Mouse (Mus musculus) neural tube, embryonic 11.5 days (tissue): Measurements from ENCODE around the gene Capn13. TPM values are rescaled to one million over a fixed set of nuclear protein-coding genes. Genes with fewer than 3 reads are reported as not detected.

Experiments
- ATAC-seq: fragments of 200-750 bp; cut with Nextera tagmentation; 2 replicates; pipeline ENCODE4 v1.8.0; 2017; ENCODE audit warnings: moderate number of reproducible peaks, mild to moderate bottlenecking, moderate TSS enrichment, moderate library complexity; ENCODE audit not compliant: insufficient read depth, low FRiP score, low TSS enrichment
- DNase-seq: peaks from one replicate; pipeline ENCODE4 v3.0.0-alpha.2; 2015; ENCODE audit warnings: low spot score
- H3K27ac ChIP-seq: fragments of 300-500 bp; sonication (generic); 2 replicates; pipeline ENCODE4 v1.5.1; 2014; ENCODE audit warnings: low read depth, mild to moderate bottlenecking, low read length
- H3K27me3 ChIP-seq: fragments of 300-500 bp; sonication (generic); 2 replicates; pipeline ENCODE4 v1.6.1; 2014; ENCODE audit warnings: mild to moderate bottlenecking, low read length, mixed read lengths; ENCODE audit not compliant: control insufficient read depth, insufficient read depth
- H3K36me3 ChIP-seq: fragments of 300-500 bp; sonication (generic); 2 replicates; pipeline ENCODE4 v1.6.1; 2014; ENCODE audit warnings: mild to moderate bottlenecking, low read length, moderate library complexity, mixed read lengths; ENCODE audit not compliant: control insufficient read depth, insufficient read depth
- H3K4me1 ChIP-seq: fragments of 300-500 bp; sonication (generic); 2 replicates; pipeline ENCODE4 v1.6.1; 2014; ENCODE audit warnings: low read length, mixed read lengths; ENCODE audit not compliant: control insufficient read depth, insufficient read depth
- H3K4me2 ChIP-seq: fragments of 300-500 bp; sonication (generic); 2 replicates; pipeline ENCODE4 v1.6.1; 2014; ENCODE audit warnings: low read depth, mild to moderate bottlenecking, moderate library complexity
- H3K4me3 ChIP-seq: fragments of 300-500 bp; sonication (generic); 2 replicates; pipeline ENCODE4 v1.5.1; 2014; ENCODE audit warnings: low read depth, low read length
- H3K9ac ChIP-seq: fragments of 300-500 bp; sonication (generic); 2 replicates; pipeline ENCODE4 v1.6.1; 2014; ENCODE audit warnings: mild to moderate bottlenecking, low read length
- H3K9me3 ChIP-seq: fragments of 300-500 bp; sonication (generic); 2 replicates; pipeline ENCODE4 v1.6.1; 2016; ENCODE audit warnings: low read length; ENCODE audit not compliant: control insufficient read depth
- WGBS: fragments of 180-500 bp; shearing (Covaris S2); extraction: QIAGEN DNeasy Blood & Tissue Kit; methylation state at CpG from one replicate; pipeline ENCODE4 v1.1.7; 2014; 5-methylcytosine and 5-hydroxymethylcytosine counted together
- polyA plus RNA-seq: library from polyadenylated mRNA; unstranded; fragments of >200 nt; fragmentation: Nextera tagmentation; extraction: Ambion mirVana; gene quantifications from 2 replicates; pipeline ENCODE4 v1.2.1, GENCODE M21; 2014

Gene Capn13
- polyA plus RNA-seq = 0.15 and 0.18 TPM in 2 replicates

DNA sequence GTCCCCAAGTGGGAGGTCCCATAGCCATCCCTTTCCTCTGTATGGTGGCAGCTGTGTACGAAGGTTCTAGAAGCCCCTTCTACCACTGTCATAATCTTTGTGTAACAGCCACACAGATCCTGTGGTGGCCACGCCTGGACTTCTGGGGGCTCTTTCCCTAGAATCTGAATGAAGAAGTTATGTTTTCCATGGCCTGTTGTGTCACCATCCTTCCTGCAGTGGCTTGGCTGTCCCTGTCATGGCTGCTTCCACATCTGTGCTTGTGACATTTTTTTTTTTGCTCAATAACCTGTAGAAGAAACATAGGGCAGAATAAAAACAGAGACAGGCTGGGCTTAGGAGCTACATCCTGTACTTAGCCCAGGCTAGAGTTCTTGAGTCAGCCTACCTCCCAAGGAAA is at the start of gene Capn13:
TSS of gene Capn13 (minus strand) at position 5 of the 400 bp plus-strand sequence.
- H3K27me3 ChIP-seq = no peaks in the 10 kb centered on the region
- no peak within 1 kb of the TSS for H3K4me2 ChIP-seq
- H3K4me1 ChIP-seq = no peaks in the 10 kb centered on the region
- H3K27ac ChIP-seq = no peak within 1 kb of the TSS
- no peak within 1 kb of the TSS for H3K9ac ChIP-seq
- WGBS = 79% methylated on average over 2 of the region's 2 CpGs
- H3K36me3 ChIP-seq = no peaks in the 10 kb centered on the region; the same call in 1 of the 2 replicates
- no peak for ATAC-seq
- H3K9me3 ChIP-seq = no peaks in the 10 kb centered on the region
- no peak for DNase-seq
- H3K4me3 ChIP-seq = no peak within 1 kb of the TSS

DNA sequence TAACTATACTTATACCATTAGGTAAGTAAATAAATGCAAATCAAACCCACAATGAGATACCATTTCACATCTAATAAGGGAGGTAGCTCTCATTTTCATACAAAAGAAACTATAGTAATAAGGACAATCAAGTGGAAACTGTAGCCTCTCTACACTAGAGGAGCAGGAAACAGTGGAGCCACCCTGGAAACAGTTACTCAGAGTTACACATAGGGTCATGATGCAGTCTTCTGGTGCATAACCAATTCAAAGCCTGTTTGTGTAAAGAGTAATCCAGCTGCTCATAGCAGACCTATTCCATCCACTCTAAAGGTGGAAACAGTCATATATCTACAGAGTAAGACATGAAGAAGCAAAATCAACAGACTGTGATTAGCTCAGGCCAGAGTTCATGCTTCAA is 48.4 kb upstream of the Capn13 start:
- ATAC-seq (no peak), DNase-seq (no peak)
- H3K4me2 ChIP-seq = no peak overlapping the region
- H3K9ac ChIP-seq = no peak overlapping the region
- no peak overlapping the region for H3K4me3 ChIP-seq
- no peaks in the 10 kb centered on the region for H3K27me3 ChIP-seq
- no peaks in the 10 kb centered on the region for H3K4me1 ChIP-seq
- H3K36me3 ChIP-seq = no peaks in the 10 kb centered on the region
- no peak overlapping the region for H3K27ac ChIP-seq
- H3K9me3 ChIP-seq = no peaks in the 10 kb centered on the region

DNA sequence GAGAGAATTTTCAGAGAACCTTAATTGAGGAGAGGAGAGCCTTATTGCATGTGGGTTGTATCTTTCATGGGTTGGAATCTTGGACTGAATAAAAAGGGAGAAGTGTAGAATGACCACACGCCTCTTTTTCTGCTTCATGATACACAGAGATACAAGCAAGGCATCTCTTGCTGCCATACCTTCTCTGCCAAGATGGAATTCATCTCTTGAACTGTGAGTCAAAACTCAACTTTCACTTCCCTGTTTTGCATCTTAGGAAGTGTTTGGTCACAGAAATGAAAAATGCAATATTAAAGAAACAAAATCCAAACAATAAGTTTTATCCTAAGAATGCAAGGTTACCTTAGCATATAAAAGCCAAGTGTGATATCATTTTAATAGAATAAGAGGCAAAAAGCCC is 40.1 kb upstream of the Capn13 start:
- Histone ChIP-seq H3K27me3 (no peaks in the 10 kb centered on the region), H3K4me2 (no peak overlapping the region), H3K4me1 (no peaks in the 10 kb centered on the region), H3K36me3 (no peaks in the 10 kb centered on the region), H3K9ac (no peak overlapping the region), H3K27ac (no peak overlapping the region), H3K4me3 (no peak overlapping the region), H3K9me3 (no peaks in the 10 kb centered on the region)
- DNase-seq (no peak), ATAC-seq (no peak)
- WGBS = 86% methylated on average over 1 of the region's 1 CpGs

DNA sequence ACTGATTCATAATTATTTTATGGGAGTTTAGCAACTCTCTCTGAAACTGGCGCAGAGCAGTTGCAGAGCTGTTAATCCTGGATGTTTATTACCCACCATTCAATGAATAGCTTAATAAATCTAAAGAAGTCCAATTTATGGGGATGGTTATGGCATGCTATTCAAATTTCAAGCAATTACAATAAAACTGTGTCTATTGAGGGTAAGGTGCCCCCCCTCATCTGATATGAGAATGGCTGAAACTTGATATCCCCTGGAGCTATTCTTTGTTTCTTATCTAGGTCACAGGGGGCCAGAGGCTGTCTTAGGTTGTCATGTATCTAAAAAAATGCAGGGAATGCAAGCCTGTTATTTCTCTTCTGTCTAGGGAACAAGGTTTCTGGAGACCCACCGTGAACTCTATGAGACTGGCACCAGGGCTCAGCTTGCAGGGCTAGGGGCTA is 31.9 kb upstream of the Capn13 start:
- DNase-seq (no peak), ATAC-seq (no peak)

DNA sequence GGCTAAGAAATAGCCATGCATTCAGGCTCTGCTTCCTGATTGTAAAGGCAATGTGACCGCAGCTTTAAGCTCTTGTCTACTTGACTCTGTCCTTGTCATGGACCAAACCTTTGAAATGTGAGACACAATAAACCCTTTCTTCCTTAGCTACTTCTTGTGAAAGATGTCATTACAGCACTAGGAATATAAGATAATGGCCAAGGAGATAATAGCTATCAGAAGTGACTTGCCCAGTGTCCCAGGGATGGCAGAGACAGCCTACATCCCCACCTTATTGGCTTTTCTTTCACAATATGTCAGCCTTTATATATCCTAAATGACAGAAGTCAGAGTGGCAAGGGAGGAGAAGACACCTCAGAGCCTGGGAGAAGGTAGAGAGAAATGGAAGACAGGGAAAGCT is 31.4 kb upstream of the Capn13 start:
- no peaks in the 10 kb centered on the region for H3K27me3 ChIP-seq
- no peak for DNase-seq
- no peak for ATAC-seq
- no peaks in the 10 kb centered on the region for H3K4me1 ChIP-seq
- no peak overlapping the region for H3K27ac ChIP-seq
- no peak overlapping the region for H3K4me3 ChIP-seq
- no peaks in the 10 kb centered on the region for H3K9me3 ChIP-seq
- no peaks in the 10 kb centered on the region for H3K36me3 ChIP-seq
- H3K9ac ChIP-seq = no peak overlapping the region
- WGBS = 72% methylated on average over 1 of the region's 1 CpGs
- H3K4me2 ChIP-seq = no peak overlapping the region

More for the DNA sequence above, 31.9 kb upstream of the Capn13 start:
- Histone ChIP-seq H3K9me3 (no peaks in the 10 kb centered on the region), H3K4me3 (no peak overlapping the region), H3K4me1 (no peaks in the 10 kb centered on the region), H3K9ac (no peak overlapping the region), H3K27ac (no peak overlapping the region), H3K36me3 (no peaks in the 10 kb centered on the region), H3K27me3 (no peaks in the 10 kb centered on the region), H3K4me2 (no peak overlapping the region)
- WGBS = 25% methylated on average over 2 of the region's 2 CpGs

DNA sequence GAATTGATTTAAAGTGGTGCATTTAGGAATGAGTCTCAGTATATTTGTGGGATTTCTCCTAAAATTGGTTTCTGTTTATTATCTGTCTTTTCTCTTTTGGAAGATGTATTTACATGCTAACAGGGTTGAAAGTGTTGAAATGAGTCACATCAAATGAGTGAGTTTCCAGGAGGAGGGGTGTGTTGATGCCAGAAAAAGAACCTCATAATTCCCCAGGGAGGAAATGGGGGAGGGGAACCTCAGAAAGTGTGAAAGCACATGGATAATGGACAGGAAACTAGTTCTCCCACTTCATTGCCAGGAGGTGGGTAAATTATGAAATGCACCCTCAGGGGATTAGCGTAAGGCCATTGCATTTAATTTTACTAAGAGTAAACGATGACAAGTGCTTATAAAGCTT is 16.7 kb upstream of the Capn13 start:
- Histone ChIP-seq H3K36me3 (no peaks in the 10 kb centered on the region), H3K27me3 (no peaks in the 10 kb centered on the region), H3K27ac (no peak overlapping the region), H3K4me2 (no peak overlapping the region), H3K4me1 (peaks cover 4% of the 10 kb centered on the region; the same call in 1 of the 2 replicates), H3K9ac (no peak overlapping the region), H3K4me3 (no peak overlapping the region), H3K9me3 (no peaks in the 10 kb centered on the region)
- ATAC-seq (no peak), DNase-seq (peak; percentile 14)
- WGBS = 61% methylated on average over 2 of the region's 2 CpGs

DNA sequence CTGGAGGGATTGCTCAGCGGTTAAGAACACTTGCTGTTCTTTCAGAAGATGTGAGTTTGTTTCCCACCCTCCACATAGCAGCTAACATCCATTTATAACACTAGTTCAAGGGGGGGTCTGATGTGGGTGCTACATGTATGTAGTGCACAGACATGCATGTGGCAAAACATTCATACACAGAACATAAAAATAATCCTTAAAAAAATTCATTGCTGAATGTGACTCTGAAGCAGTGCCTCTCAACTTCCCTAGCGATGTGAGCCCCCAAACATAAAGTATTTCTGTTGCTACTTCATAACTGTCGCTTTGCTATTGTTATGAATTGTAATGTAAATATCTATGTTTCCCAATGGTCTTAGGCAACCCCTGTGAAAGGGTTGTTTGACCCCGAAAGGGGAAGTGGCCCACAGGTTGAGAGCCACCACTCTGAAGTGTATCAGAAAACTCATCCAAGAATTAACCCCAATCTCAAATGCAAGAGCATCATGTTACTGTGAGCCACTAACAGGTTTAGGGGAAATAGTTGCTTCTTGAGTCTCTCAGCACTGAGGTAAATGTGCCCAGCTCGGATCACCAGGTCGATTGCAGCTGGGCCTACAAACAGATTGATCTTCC is 15.6 kb upstream of the Capn13 start:
- H3K4me1 ChIP-seq = peaks cover 4% of the 10 kb centered on the region; the same call in 1 of the 2 replicates
- H3K4me3 ChIP-seq = no peak overlapping the region
- H3K36me3 ChIP-seq = no peaks in the 10 kb centered on the region
- no peak overlapping the region for H3K4me2 ChIP-seq
- no peaks in the 10 kb centered on the region for H3K9me3 ChIP-seq
- no peaks in the 10 kb centered on the region for H3K27me3 ChIP-seq
- H3K9ac ChIP-seq = no peak overlapping the region
- ATAC-seq = no peak
- WGBS = 62% methylated on average over 6 of the region's 6 CpGs
- no peak for DNase-seq
- H3K27ac ChIP-seq = no peak overlapping the region

DNA sequence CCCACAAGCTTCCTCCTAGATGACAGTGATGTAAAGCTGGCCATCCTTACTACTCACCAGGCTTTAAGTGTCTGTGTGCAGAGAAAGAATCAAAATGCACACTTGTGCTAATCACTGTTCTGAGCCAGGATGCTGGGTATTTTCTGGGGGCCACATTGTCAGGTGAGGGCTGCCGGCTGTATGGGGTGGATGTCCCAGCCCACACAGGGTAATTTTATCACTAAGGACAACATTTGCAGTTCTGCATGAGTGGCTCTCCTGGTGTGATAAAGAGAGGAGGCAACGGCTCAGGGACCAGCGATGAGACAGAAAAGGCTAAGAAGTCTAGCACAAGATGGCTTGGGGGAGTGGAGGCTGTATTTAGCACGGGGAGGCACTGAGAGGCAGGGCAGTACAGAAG is 11.2 kb upstream of the Capn13 start:
- no peaks in the 10 kb centered on the region for H3K4me1 ChIP-seq
- H3K9ac ChIP-seq = no peak overlapping the region
- no peaks in the 10 kb centered on the region for H3K36me3 ChIP-seq
- H3K9me3 ChIP-seq = no peaks in the 10 kb centered on the region
- H3K4me2 ChIP-seq = no peak overlapping the region
- no peaks in the 10 kb centered on the region for H3K27me3 ChIP-seq
- H3K27ac ChIP-seq = no peak overlapping the region
- no peak overlapping the region for H3K4me3 ChIP-seq
- DNase-seq = no peak
- ATAC-seq = no peak
- 36% methylated on average over 4 of the region's 4 CpGs for WGBS

DNA sequence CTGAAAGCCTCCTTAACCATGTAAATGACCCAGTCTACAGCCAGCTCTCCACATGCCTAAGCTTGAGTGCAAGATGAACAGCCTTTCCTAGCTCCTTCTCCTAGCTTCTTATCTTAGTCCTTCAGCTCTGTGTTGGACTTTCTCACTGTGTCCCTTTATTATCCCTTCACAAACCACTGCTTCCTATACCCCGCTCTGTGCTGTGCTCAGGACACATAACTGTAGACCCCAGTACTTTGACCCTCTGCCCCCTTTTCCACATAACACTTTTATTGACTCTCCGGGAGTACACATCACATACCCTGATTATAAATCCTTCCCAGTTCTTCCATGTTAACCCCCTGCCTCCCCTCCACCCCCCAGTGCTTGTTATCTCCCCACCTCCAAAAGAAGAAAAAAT is 606 bp upstream of the Capn13 start:
- Histone ChIP-seq H3K4me1 (no peaks in the 10 kb centered on the region), H3K4me3 (no peak overlapping the region), H3K27me3 (no peaks in the 10 kb centered on the region), H3K36me3 (no peaks in the 10 kb centered on the region; the same call in 1 of the 2 replicates), H3K4me2 (no peak overlapping the region), H3K9ac (no peak overlapping the region), H3K27ac (no peak overlapping the region), H3K9me3 (no peaks in the 10 kb centered on the region)
- ATAC-seq = no peak
- DNase-seq = no peak
- WGBS = 76% methylated on average over 2 of the region's 2 CpGs
